Mouse (Mus musculus): ENCODE data around the gene Ssr4.

DNA sequence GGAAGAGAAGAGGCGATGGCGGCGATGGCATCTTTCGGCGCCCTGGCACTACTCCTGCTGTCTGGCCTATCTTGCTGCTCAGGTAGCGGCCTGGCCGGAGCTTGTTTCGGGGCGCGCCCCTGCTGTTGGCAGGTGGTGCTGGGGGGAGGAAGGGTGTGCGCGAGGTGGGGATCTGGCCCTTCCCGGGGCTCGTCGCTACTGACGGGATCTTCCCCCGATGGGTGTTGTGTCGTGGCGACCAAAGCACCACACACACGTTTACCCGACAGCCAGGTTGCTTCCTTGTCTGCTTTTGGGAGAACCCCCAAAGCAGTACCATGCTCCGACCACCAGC is 364 bp downstream of the Ssr4 start:
- TF ChIP-seq CHD2 (IDR thresholded peaks at IDR 0.05; ENCODE audit: low read depth, low read length) = no peak
- no peak for TF ChIP-seq ZC3H11A (IDR thresholded peaks at IDR 0.05; ENCODE audit: borderline replicate concordance, low read depth, low read length)
- TF ChIP-seq MAFK (IDR thresholded peaks at IDR 0.05; ENCODE audit: insufficient read depth, low read depth, low read length) = no peak
- TF ChIP-seq HCFC1 (IDR thresholded peaks at IDR 0.05; ENCODE audit: borderline replicate concordance, insufficient read depth, low read length) = no peak

Data from ES-E14 (cell line).